Mouse (Mus musculus) forebrain, embryonic 11.5 days (tissue): Measurements from ENCODE around the gene Spata22. TPM values are rescaled to one million over a fixed set of nuclear protein-coding genes. Genes with fewer than 3 reads are reported as not detected.

Experiments used
- ATAC-seq: fragments of 200-750 bp; cut with Nextera tagmentation; replicated peaks from 2 replicates; pipeline ENCODE4 v1.8.0; 2017; ENCODE audit warnings: moderate TSS enrichment; ENCODE audit not compliant: low FRiP score
- DNase-seq: peaks from one replicate; pipeline ENCODE4 v3.0.0-alpha.2; 2017; ENCODE audit warnings: low spot score
- H3K27ac ChIP-seq: fragments of 300-500 bp; sonication (generic); 2 replicates; pipeline ENCODE4 v1.5.1; 2014; ENCODE audit warnings: low read depth, low read length
- H3K27me3 ChIP-seq: fragments of 300-500 bp; sonication (generic); 2 replicates; pipeline ENCODE4 v1.6.1; 2014; ENCODE audit warnings: mild to moderate bottlenecking, low read length, mixed read lengths; ENCODE audit not compliant: control insufficient read depth, insufficient read depth
- H3K36me3 ChIP-seq: fragments of 300-500 bp; sonication (generic); 2 replicates; pipeline ENCODE4 v1.6.1; 2014; ENCODE audit warnings: mild to moderate bottlenecking, low read length, moderate library complexity, mixed read lengths; ENCODE audit not compliant: control insufficient read depth, insufficient read depth
- H3K4me1 ChIP-seq: fragments of 300-500 bp; sonication (generic); replicated peaks from 2 replicates; pipeline ENCODE4 v1.6.1; 2014; ENCODE audit warnings: low read length, mixed read lengths; ENCODE audit not compliant: control insufficient read depth, insufficient read depth
- H3K4me2 ChIP-seq: fragments of 300-500 bp; sonication (generic); 2 replicates; pipeline ENCODE4 v1.6.1; 2014; ENCODE audit warnings: low read depth, mild to moderate bottlenecking, low read length, moderate library complexity, mixed read lengths; ENCODE audit not compliant: severe bottlenecking
- H3K4me3 ChIP-seq: fragments of 300-500 bp; sonication (generic); 2 replicates; pipeline ENCODE4 v1.5.1; 2014; ENCODE audit warnings: low read depth, low read length
- H3K9ac ChIP-seq: fragments of 300-500 bp; sonication (generic); 2 replicates; pipeline ENCODE4 v1.6.1; 2014; ENCODE audit warnings: low read length
- H3K9me3 ChIP-seq: fragments of 300-500 bp; sonication (generic); 2 replicates; pipeline ENCODE4 v1.6.1; 2016; ENCODE audit warnings: low read length, mixed read lengths; ENCODE audit not compliant: control insufficient read depth
- WGBS: fragments of 180-500 bp; shearing (Covaris S2); extraction: QIAGEN DNeasy Blood & Tissue Kit; methylation state at CpG from one replicate; pipeline ENCODE4 v1.1.7; 2014; 5-methylcytosine and 5-hydroxymethylcytosine counted together
- polyA plus RNA-seq: library from polyadenylated mRNA; unstranded; fragments of >200 nt; fragmentation: Nextera tagmentation; extraction: Ambion mirVana; gene quantifications from 2 replicates; pipeline ENCODE4 v1.2.1, GENCODE M21; 2014

The Spata22 gene
- polyA plus RNA-seq, 1 experiment from 2014 or later, result not detected

DNA sequence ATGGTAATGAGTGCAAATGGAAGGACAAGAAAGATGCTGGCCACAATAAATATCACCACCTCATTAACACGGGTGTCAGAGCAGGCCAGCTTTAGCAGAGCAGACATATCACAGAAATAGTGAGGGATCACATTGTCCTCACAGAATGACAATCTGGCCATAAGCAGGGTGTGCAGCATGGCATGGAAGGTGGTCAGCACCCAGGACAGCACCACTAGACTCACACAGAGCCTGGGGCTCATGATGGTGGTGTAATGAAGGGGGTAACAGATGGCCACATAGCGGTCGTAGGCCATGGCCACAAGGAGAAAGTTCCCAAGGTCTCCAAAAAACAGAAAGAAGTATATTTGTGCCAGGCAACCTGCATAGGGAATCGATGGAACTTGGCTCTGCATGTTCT lies 65.8 kb downstream of the Spata22 start:
- Histone ChIP-seq H3K4me2 (no peak overlapping the region), H3K27me3 (no peaks in the 10 kb centered on the region), H3K9ac (no peak overlapping the region), H3K4me1 (no peaks in the 10 kb centered on the region), H3K9me3 (no peaks in the 10 kb centered on the region; the same call in 1 of the 2 replicates), H3K27ac (no peak overlapping the region), H3K4me3 (no peak overlapping the region), H3K36me3 (no peaks in the 10 kb centered on the region)
- ATAC-seq (no peak), DNase-seq (no peak)
- 69% methylated on average over 4 of the region's 4 CpGs for WGBS

Other genes starting within 250 kb of the Spata22 start
- 0.36 and 0.64 TPM in 2 replicates for gene Itgae, start 239.2 kb upstream of the Spata22 start, polyA plus RNA-seq
- gene Haspin, start 191.4 kb upstream of the Spata22 start, polyA plus RNA-seq, result 22.0 and 23.6 TPM in 2 replicates
- 0.12 TPM in 1 of 2 replicates, not detected in the other for gene P2rx5, start 169.3 kb upstream of the Spata22 start, polyA plus RNA-seq
- 122 and 135 TPM in 2 replicates for gene Emc6, start 152.7 kb upstream of the Spata22 start, polyA plus RNA-seq
- 157 and 171 TPM in 2 replicates for gene Tax1bp3, start 152.7 kb upstream of the Spata22 start, polyA plus RNA-seq
- 19.7 and 19.8 TPM in 2 replicates for gene Ctns, start 130.7 kb upstream of the Spata22 start, polyA plus RNA-seq
- gene Shpk, start 130.3 kb upstream of the Spata22 start, polyA plus RNA-seq, result 0.72 and 1.0 TPM in 2 replicates
- gene Trpv1, start 95.4 kb upstream of the Spata22 start, polyA plus RNA-seq, result not detected in 2 replicates
- not detected in 2 replicates for gene Trpv3, start 62.4 kb upstream of the Spata22 start, polyA plus RNA-seq
- gene Aspa, start 145 bp upstream of the Spata22 start, polyA plus RNA-seq, result 0.12 TPM in 1 of 2 replicates, not detected in the other
- not detected in 2 replicates for gene Gm49340, start within 50 bp of the Spata22 start, polyA plus RNA-seq
- not detected in 2 replicates for gene Olfr20, start 21.0 kb downstream of the Spata22 start, polyA plus RNA-seq
- gene Olfr376, start 41.5 kb downstream of the Spata22 start, polyA plus RNA-seq, result not detected in 2 replicates
- gene Olfr1, start 69.9 kb downstream of the Spata22 start, polyA plus RNA-seq, result not detected in 2 replicates
- gene Olfr378, start 98.7 kb downstream of the Spata22 start, polyA plus RNA-seq, result not detected in 2 replicates
- not detected in 2 replicates for gene Olfr380, start 127.8 kb downstream of the Spata22 start, polyA plus RNA-seq
- not detected in 2 replicates for gene Olfr381, start 161.9 kb downstream of the Spata22 start, polyA plus RNA-seq
- gene Olfr382, start 187.5 kb downstream of the Spata22 start, polyA plus RNA-seq, result not detected in 2 replicates